Mouse (Mus musculus) mouse trophoblast stem cell (cell line): ENCODE data around the gene Hoxa10.

Source experiments
- in situ Hi-C, 2 experiments: fragments of 300-500 bp; cut with MseI, MboI; formaldehyde crosslinking; loops; 2 replicates in 1 of 2; 3 replicates in 1 of 2; pipeline ENCODE4 v1.15.1; 2025

The Hoxa10 gene

GRCm38 (mm10) chr6:52264106-52264790 lies 23.6 kb upstream of the Hoxa10 start:
- in situ Hi-C loops: loop anchor here (25.0 kb wide), 3 partner anchors 323 to 573 kb away; no protein-coding TSS in a partner anchor

- in situ Hi-C loops: loop anchor here (25.0 kb wide), 3 partner anchors 324 to 574 kb away; no protein-coding TSS in a partner anchor
Observed at GRCm38 (mm10) chr6:52263321-52263585, 22.6 kb upstream of the Hoxa10 start.

GRCm38 (mm10) chr6:52262463-52263320 lies 22.0 kb upstream of the Hoxa10 start:
- in situ Hi-C loops: loop anchor here (25.0 kb wide), 3 partner anchors 325 to 575 kb away; no protein-coding TSS in a partner anchor

GRCm38 (mm10) chr6:52261751-52262462 lies 21.3 kb upstream of the Hoxa10 start:
- in situ Hi-C loops: loop anchor here (25.0 kb wide), 3 partner anchors 325 to 575 kb away; no protein-coding TSS in a partner anchor

- in situ Hi-C loops: loop anchor here (25.0 kb wide), 3 partner anchors 326 to 576 kb away; no protein-coding TSS in a partner anchor
Observed at GRCm38 (mm10) chr6:52260654-52261575, 20.3 kb upstream of the Hoxa10 start, which contains the start of gene Hoxa13. Gene Hoxa13, minus strand, starts transcription at chr6:52260880.

- in situ Hi-C loops: loop anchor here (25.0 kb wide), 3 partner anchors 327 to 577 kb away; no protein-coding TSS in a partner anchor
Observed at GRCm38 (mm10) chr6:52259811-52260261, 19.2 kb upstream of the Hoxa10 start.

- in situ Hi-C loops: loop anchor here (25.0 kb wide), 3 partner anchors 328 to 578 kb away; no protein-coding TSS in a partner anchor
Observed at GRCm38 (mm10) chr6:52259081-52259790, 18.6 kb upstream of the Hoxa10 start.

GRCm38 (mm10) chr6:52256956-52257355 lies 16.3 kb upstream of the Hoxa10 start:
- in situ Hi-C loops: loop anchor here (25.0 kb wide), 3 partner anchors 330 to 580 kb away; no protein-coding TSS in a partner anchor

GRCm38 (mm10) chr6:52253511-52254500 lies 13.2 kb upstream of the Hoxa10 start:
- in situ Hi-C loops: loop anchor here (25.0 kb wide), 3 partner anchors 333 to 583 kb away; no protein-coding TSS in a partner anchor

- in situ Hi-C loops: loop anchor here (25.0 kb wide), 3 partner anchors 334 to 584 kb away; no protein-coding TSS in a partner anchor
Observed at GRCm38 (mm10) chr6:52252775-52253376, 12.2 kb upstream of the Hoxa10 start.

- in situ Hi-C loops: loop anchor here (25.0 kb wide), 3 partner anchors 335 to 585 kb away; no protein-coding TSS in a partner anchor
Observed at GRCm38 (mm10) chr6:52252016-52252774, 11.5 kb upstream of the Hoxa10 start.

- in situ Hi-C loops: loop anchor here (25.0 kb wide), 3 partner anchors 336 to 586 kb away; no protein-coding TSS in a partner anchor
Observed at GRCm38 (mm10) chr6:52251177-52251879, 10.7 kb upstream of the Hoxa10 start.

GRCm38 (mm10) chr6:52249826-52250225 lies 9.2 kb upstream of the Hoxa10 start:
- in situ Hi-C loops: loop anchor here (25.0 kb wide), 3 partner anchors 337 to 587 kb away; no protein-coding TSS in a partner anchor

- in situ Hi-C loops: no loop called here
Observed at GRCm38 (mm10) chr6:52249415-52249738, 8.7 kb upstream of the Hoxa10 start.

GRCm38 (mm10) chr6:52248638-52249414 lies 8.2 kb upstream of the Hoxa10 start:
- in situ Hi-C loops: no loop called here
